Mouse (Mus musculus): ENCODE measurements around the gene Pde10a. TPM values are rescaled to one million over a fixed set of nuclear protein-coding genes. Genes with fewer than 3 reads are reported as not detected.

Pde10a gene
- total RNA-seq, 1 experiment: 2.6 TPM

- TF ChIP-seq HCFC1 (IDR thresholded peaks at IDR 0.05; ENCODE audit: borderline replicate concordance, insufficient read depth, low read length): no peak
- TF ChIP-seq ZNF384 (IDR thresholded peaks at IDR 0.05; ENCODE audit: low read depth, low read length): no peak
- no peak for TF ChIP-seq CHD2 (IDR thresholded peaks at IDR 0.05; ENCODE audit: low read depth, low read length)
- TF ChIP-seq ZC3H11A (IDR thresholded peaks at IDR 0.05; ENCODE audit: borderline replicate concordance, low read depth, low read length): no peak
- in situ Hi-C loops (cut with MboI; ENCODE audit: low sequenced_read_pairs in 2 of 2, unreplicated experiment in 2 of 2): no loop called here
- H3K4me3 ChIP-seq (ENCODE audit: insufficient read depth in 1 of 2, low read depth in 1 of 2, low read length in 2 of 2, poor library complexity in 1 of 2, severe bottlenecking in 1 of 2): no peak overlapping the region
- H3K4me1 ChIP-seq (ENCODE audit: control insufficient read depth in 2 of 2, insufficient read depth in 2 of 2, low read length in 2 of 2, poor library complexity in 1 of 2): 0 out of 4 replicates have a peak, but pooled peaks cover 0 to 1% of the 10 kb centered on the region in 2 experiments
- no peak overlapping the region for H3K27ac ChIP-seq (ENCODE audit: insufficient read depth, low read depth, low read length, poor library complexity, severe bottlenecking)
- no peak overlapping the region for H3K9ac ChIP-seq (ENCODE audit: insufficient read depth, low read depth, low read length, poor library complexity, severe bottlenecking)
- no peak for DNase-seq (ENCODE audit: low read depth, low spot score)
- H3K36me3 ChIP-seq (ENCODE audit: control insufficient read depth, insufficient read depth, low read length, poor library complexity, severe bottlenecking): no peaks in the 10 kb centered on the region
- no peaks in the 10 kb centered on the region for H3K9me3 ChIP-seq (ENCODE audit: control insufficient read depth, insufficient read depth, low read depth, low read length)
Observed at GRCm38 (mm10) chr17:8903555-8904283, 378.5 kb downstream of the Pde10a start.

GRCm38 (mm10) chr17:8910571-8910970 lies 385.4 kb downstream of the Pde10a start:
- TF ChIP-seq MAFK (IDR thresholded peaks at IDR 0.05; ENCODE audit: insufficient read depth, low read depth, low read length) (no peak), ZC3H11A (IDR thresholded peaks at IDR 0.05; ENCODE audit: borderline replicate concordance, low read depth, low read length) (no peak), HCFC1 (IDR thresholded peaks at IDR 0.05; ENCODE audit: borderline replicate concordance, insufficient read depth, low read length) (no peak), ZNF384 (IDR thresholded peaks at IDR 0.05; ENCODE audit: low read depth, low read length) (no peak), CHD2 (IDR thresholded peaks at IDR 0.05; ENCODE audit: low read depth, low read length) (no peak)
- H3K27ac ChIP-seq (ENCODE audit: insufficient read depth, low read depth, low read length, poor library complexity, severe bottlenecking): no peak overlapping the region
- H3K9me3 ChIP-seq (ENCODE audit: control insufficient read depth, insufficient read depth, low read depth, low read length): no peaks in the 10 kb centered on the region
- DNase-seq (ENCODE audit: low read depth, low spot score): no peak
- H3K36me3 ChIP-seq (ENCODE audit: control insufficient read depth, insufficient read depth, low read length, poor library complexity, severe bottlenecking): no peaks in the 10 kb centered on the region
- in situ Hi-C loops (cut with MboI; ENCODE audit: low sequenced_read_pairs in 2 of 2, unreplicated experiment in 2 of 2): no loop called here
- no peak overlapping the region for H3K4me3 ChIP-seq (ENCODE audit: insufficient read depth in 1 of 2, low read depth in 1 of 2, low read length in 2 of 2, poor library complexity in 1 of 2, severe bottlenecking in 1 of 2)
- H3K9ac ChIP-seq (ENCODE audit: insufficient read depth, low read depth, low read length, poor library complexity, severe bottlenecking): no peak overlapping the region
- H3K4me1 ChIP-seq (ENCODE audit: control insufficient read depth in 2 of 2, insufficient read depth in 2 of 2, low read length in 2 of 2, poor library complexity in 1 of 2): peaks cover 0 to 7% of the 10 kb centered on the region in 2 experiments; a peak in 1 of 4 replicates

GRCm38 (mm10) chr17:8912933-8913332 lies 387.8 kb downstream of the Pde10a start:
- no peak for TF ChIP-seq MAFK (IDR thresholded peaks at IDR 0.05; ENCODE audit: insufficient read depth, low read depth, low read length)
- TF ChIP-seq ZNF384 (IDR thresholded peaks at IDR 0.05; ENCODE audit: low read depth, low read length): no peak
- Histone ChIP-seq H3K27ac (ENCODE audit: insufficient read depth, low read depth, low read length, poor library complexity, severe bottlenecking) (no peak overlapping the region), H3K36me3 (ENCODE audit: control insufficient read depth, insufficient read depth, low read length, poor library complexity, severe bottlenecking) (no peaks in the 10 kb centered on the region), H3K9me3 (ENCODE audit: control insufficient read depth, insufficient read depth, low read depth, low read length) (no peaks in the 10 kb centered on the region), H3K9ac (ENCODE audit: insufficient read depth, low read depth, low read length, poor library complexity, severe bottlenecking) (no peak overlapping the region), H3K4me1 (ENCODE audit: control insufficient read depth in 2 of 2, insufficient read depth in 2 of 2, low read length in 2 of 2, poor library complexity in 1 of 2) (peaks cover 0 to 6% of the 10 kb centered on the region in 2 experiments; a peak in 1 of 4 replicates), H3K4me3 (ENCODE audit: insufficient read depth in 1 of 2, low read depth in 1 of 2, low read length in 2 of 2, poor library complexity in 1 of 2, severe bottlenecking in 1 of 2) (no peak overlapping the region)
- in situ Hi-C loops (cut with MboI; ENCODE audit: low sequenced_read_pairs in 2 of 2, unreplicated experiment in 2 of 2): no loop called here
- no peak for DNase-seq (ENCODE audit: low read depth, low spot score)

- no peak overlapping the region for H3K27ac ChIP-seq (ENCODE audit: insufficient read depth, low read depth, low read length, poor library complexity, severe bottlenecking)
- H3K4me1 ChIP-seq (ENCODE audit: control insufficient read depth in 2 of 2, insufficient read depth in 2 of 2, low read length in 2 of 2, poor library complexity in 1 of 2): no peaks in the 10 kb centered on the region
- in situ Hi-C loops (cut with MboI; ENCODE audit: low sequenced_read_pairs in 2 of 2, unreplicated experiment in 2 of 2): no loop called here
- H3K36me3 ChIP-seq (ENCODE audit: control insufficient read depth, insufficient read depth, low read length, poor library complexity, severe bottlenecking): no peaks in the 10 kb centered on the region
- TF ChIP-seq CHD2 (IDR thresholded peaks at IDR 0.05; ENCODE audit: low read depth, low read length): no peak
- TF ChIP-seq HCFC1 (IDR thresholded peaks at IDR 0.05; ENCODE audit: borderline replicate concordance, insufficient read depth, low read length): no peak
- TF ChIP-seq MAFK (IDR thresholded peaks at IDR 0.05; ENCODE audit: insufficient read depth, low read depth, low read length): no peak
- TF ChIP-seq ZNF384 (IDR thresholded peaks at IDR 0.05; ENCODE audit: low read depth, low read length): no peak
- no peak for TF ChIP-seq ZC3H11A (IDR thresholded peaks at IDR 0.05; ENCODE audit: borderline replicate concordance, low read depth, low read length)
- H3K9ac ChIP-seq (ENCODE audit: insufficient read depth, low read depth, low read length, poor library complexity, severe bottlenecking): no peak overlapping the region
- H3K4me3 ChIP-seq (ENCODE audit: insufficient read depth in 1 of 2, low read depth in 1 of 2, low read length in 2 of 2, poor library complexity in 1 of 2, severe bottlenecking in 1 of 2): no peak overlapping the region
- DNase-seq (ENCODE audit: low read depth, low spot score): no peak
- no peaks in the 10 kb centered on the region for H3K9me3 ChIP-seq (ENCODE audit: control insufficient read depth, insufficient read depth, low read depth, low read length)
Observed at GRCm38 (mm10) chr17:8915693-8916092, 390.5 kb downstream of the Pde10a start.

Measured in ES-E14 (cell line).